Mouse (Mus musculus) central nervous system, embryonic 14 days (tissue): Measurements from ENCODE around the gene Efna3. TPM values are rescaled to one million over a fixed set of nuclear protein-coding genes. Genes with fewer than 3 reads are reported as not detected.

Source experiments
- polyA plus RNA-seq: library from polyadenylated mRNA; depleted of rRNA; stranded (reverse); fragments of >200 nt; gene quantifications from 2 replicates; pipeline ENCODE4 v1.2.3, GENCODE M21; 2012; rRNA removed

Efna3 gene
- polyA plus RNA-seq = 50.5 and 63.6 TPM in 2 replicates

GRCm38 (mm10) chr3:89322514-89323165 is at the start of gene Efna3:
Efna3 (minus strand) TSS chr3:89322965.

GRCm38 (mm10) chr3:89365153-89365485 is 42.4 kb upstream of the Efna3 start, which contains the start of gene Dcst1:
Dcst1 (minus strand) TSS chr3:89365253.

GRCm38 (mm10) chr3:89361675-89362074 is 38.9 kb upstream of the Efna3 start, which contains the start of gene Dcst2:
Dcst2 (plus strand) TSS chr3:89361975.

GRCm38 (mm10) chr3:89349869-89350501 is 27.2 kb upstream of the Efna3 start, which contains the start of gene Adam15:
Adam15 (minus strand) TSS chr3:89349996.

GRCm38 (mm10) chr3:89337721-89338578 is 15.2 kb upstream of the Efna3 start, which contains the start of gene Efna4:
Efna4 (minus strand) TSS chr3:89338028.

GRCm38 (mm10) chr3:89280606-89281511 is 41.9 kb downstream of the Efna3 start, which contains the start of gene Efna1:
Efna1 (minus strand) TSS chr3:89281142.

GRCm38 (mm10) chr3:89270051-89270755 is 52.6 kb downstream of the Efna3 start, which contains the start of gene Slc50a1:
Slc50a1 (minus strand) TSS chr3:89270570.

Other genes starting within 250 kb of the Efna3 start
- gene Rusc1, start 229.7 kb downstream of the Efna3 start, polyA plus RNA-seq = 108 and 121 TPM in 2 replicates
- 0.04 TPM in 1 of 2 replicates, not detected in the other for gene Gm43738, start 221.9 kb downstream of the Efna3 start, polyA plus RNA-seq
- 171 and 173 TPM in 2 replicates for gene Fdps, start 221.0 kb downstream of the Efna3 start, polyA plus RNA-seq
- 0.16 and 0.20 TPM in 2 replicates for gene Pklr, start 186.8 kb downstream of the Efna3 start, polyA plus RNA-seq
- 39.0 and 45.4 TPM in 2 replicates for gene Hcn3, start 162.8 kb downstream of the Efna3 start, polyA plus RNA-seq
- 134 and 139 TPM in 2 replicates for gene Clk2, start 158.2 kb downstream of the Efna3 start, polyA plus RNA-seq
- 126 and 132 TPM in 2 replicates for gene Scamp3, start 145.5 kb downstream of the Efna3 start, polyA plus RNA-seq
- 73.1 and 87.3 TPM in 2 replicates for gene Fam189b, start 139.8 kb downstream of the Efna3 start, polyA plus RNA-seq
- gene Gba, start 120.0 kb downstream of the Efna3 start, polyA plus RNA-seq = 51.1 and 54.2 TPM in 2 replicates
- 175 and 182 TPM in 2 replicates for gene Thbs3, start 107.8 kb downstream of the Efna3 start, polyA plus RNA-seq
- gene Mtx1, start 95.9 kb downstream of the Efna3 start, polyA plus RNA-seq = 162 and 175 TPM in 2 replicates
- 9.0 and 10.7 TPM in 2 replicates for gene Muc1, start 93.9 kb downstream of the Efna3 start, polyA plus RNA-seq
- gene Krtcap2, start 77.0 kb downstream of the Efna3 start, polyA plus RNA-seq = 101 and 102 TPM in 2 replicates
- gene Trim46, start 76.7 kb downstream of the Efna3 start, polyA plus RNA-seq = 104 and 109 TPM in 2 replicates
- 175 and 201 TPM in 2 replicates for gene Dpm3, start 63.6 kb downstream of the Efna3 start, polyA plus RNA-seq
- 57.4 and 74.4 TPM in 2 replicates for gene Slc50a1, start 52.4 kb downstream of the Efna3 start, polyA plus RNA-seq
- gene Efna1, start 41.8 kb downstream of the Efna3 start, polyA plus RNA-seq = 12.7 and 19.2 TPM in 2 replicates
- gene Efna4, start 15.1 kb upstream of the Efna3 start, polyA plus RNA-seq = 23.2 and 25.2 TPM in 2 replicates
- gene Adam15, start 27.0 kb upstream of the Efna3 start, polyA plus RNA-seq = 60.2 and 80.6 TPM in 2 replicates
- gene Dcst2, start 39.0 kb upstream of the Efna3 start, polyA plus RNA-seq = 0.31 and 0.36 TPM in 2 replicates
- gene Dcst1, start 42.3 kb upstream of the Efna3 start, polyA plus RNA-seq = 0.05 and 0.10 TPM in 2 replicates
- 2.3 and 4.1 TPM in 2 replicates for gene Zbtb7b, start 71.8 kb upstream of the Efna3 start, polyA plus RNA-seq
- gene Lenep, start 79.8 kb upstream of the Efna3 start, polyA plus RNA-seq = 4.3 and 5.9 TPM in 2 replicates
- gene Flad1, start 88.9 kb upstream of the Efna3 start, polyA plus RNA-seq = 44.4 and 51.7 TPM in 2 replicates
- gene Cks1b, start 95.4 kb upstream of the Efna3 start, polyA plus RNA-seq = 129 and 142 TPM in 2 replicates
- gene Shc1, start 95.5 kb upstream of the Efna3 start, polyA plus RNA-seq = 28.8 and 52.2 TPM in 2 replicates
- gene Pygo2, start 107.2 kb upstream of the Efna3 start, polyA plus RNA-seq = 63.1 and 63.3 TPM in 2 replicates
- gene Pbxip1, start 113.7 kb upstream of the Efna3 start, polyA plus RNA-seq = 11.9 and 16.8 TPM in 2 replicates
- gene Pmvk, start 131.6 kb upstream of the Efna3 start, polyA plus RNA-seq = 74.1 and 83.7 TPM in 2 replicates
- 9.8 and 11.5 TPM in 2 replicates for gene Kcnn3, start 197.2 kb upstream of the Efna3 start, polyA plus RNA-seq